ENCODE assay signal across 10 mouse cellular contexts in the genomic region with DNA sequence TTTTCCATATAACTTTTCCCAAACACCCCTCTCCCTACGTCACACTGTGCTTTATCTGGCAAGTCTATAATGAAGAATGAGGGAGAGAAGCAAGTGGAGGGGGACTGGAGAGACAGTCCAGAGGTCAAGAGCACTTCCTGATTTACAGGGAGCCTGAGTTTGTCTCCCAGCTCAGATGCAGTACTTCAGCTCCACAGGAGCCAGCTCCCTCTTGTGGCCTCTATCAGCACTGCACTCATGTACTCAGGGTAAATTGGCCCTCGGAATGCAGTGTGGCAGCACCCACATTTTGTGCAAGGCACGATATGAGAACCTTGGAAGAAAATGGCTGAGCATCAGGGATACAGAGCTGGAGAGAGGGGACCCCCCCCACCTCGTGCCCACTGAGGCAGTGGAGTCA. TPM values are rescaled to one million over a fixed set of nuclear protein-coding genes. Genes with fewer than 3 reads are reported as not detected.
DNase-seq lines count a peak whose midpoint lies in the region; ATAC-seq and TF ChIP-seq lines count a peak whose summit lies in the region.
"Had no signal": no experiment of that assay in that cellular context is flagged by ENCODE, and none has a peak within 500 bp of the region (broad histone marks: within the 10 kb centered on the region; RNA-seq: fewer than 3 reads in every experiment).

No protein-coding gene starts in this region.

- no peaks in the 10 kb centered on the region; the same call in 1 of the 2 replicates for H3K27me3 ChIP-seq in neural tube, embryonic 15.5 days (replicated peaks)
- H3K27me3 ChIP-seq in intestine, postnatal 0 days (replicated peaks; ENCODE audit: control insufficient read depth, insufficient read depth, low read length) = no peaks in the 10 kb centered on the region
- no peaks in the 10 kb centered on the region for H3K27me3 ChIP-seq in liver, postnatal 0 days (ENCODE audit: insufficient read depth, low read length)

- no peak overlapping the region for H3K9ac ChIP-seq in neural tube, embryonic 15.5 days (replicated peaks)
- no peak overlapping the region for H3K9ac ChIP-seq in intestine, postnatal 0 days (ENCODE audit: low read depth, low read length)
- no peak overlapping the region for H3K9ac ChIP-seq in liver, postnatal 0 days (replicated peaks)

- H3K9me3 ChIP-seq in neural tube, embryonic 15.5 days (replicated peaks) = no peaks in the 10 kb centered on the region
- no peaks in the 10 kb centered on the region for H3K9me3 ChIP-seq in intestine, postnatal 0 days (ENCODE audit: control insufficient read depth)
- no peaks in the 10 kb centered on the region for H3K9me3 ChIP-seq in liver, postnatal 0 days (ENCODE audit: low read length)

- TF ChIP-seq CTCF in intestine, postnatal 0 days (IDR thresholded peaks at IDR 0.05; ENCODE audit: low read depth) = peak; percentile 91
- peak; percentile 91 for TF ChIP-seq CTCF in liver, postnatal 0 days (IDR thresholded peaks at IDR 0.05; ENCODE audit: low read depth)

- no peak overlapping the region for H3K4me2 ChIP-seq in neural tube, embryonic 15.5 days
- no peak overlapping the region for H3K4me2 ChIP-seq in intestine, postnatal 0 days (replicated peaks; ENCODE audit: low read depth)
- no peak overlapping the region for H3K4me2 ChIP-seq in liver, postnatal 0 days (ENCODE audit: low read depth, low read length)

- no peak for ATAC-seq in neural tube, embryonic 15.5 days (ENCODE audit: low FRiP score)
- peak; percentile 56; the same call in 1 of the 2 replicates for ATAC-seq in intestine, postnatal 0 days
- ATAC-seq in liver, postnatal 0 days = peak; percentile 43; the same call in 1 of the 2 replicates

- H3K4me3 ChIP-seq in neural tube, embryonic 15.5 days (replicated peaks) = no peak overlapping the region
- no peak overlapping the region for H3K4me3 ChIP-seq in intestine, postnatal 0 days (ENCODE audit: low read depth, low read length)
- no peak overlapping the region for H3K4me3 ChIP-seq in liver, postnatal 0 days (ENCODE audit: low read depth, low read length)

- peak; percentile 54 to 61 for DNase-seq in adrenal gland, adult 18-20 months (ENCODE audit: low spot score in 2 of 2)
- DNase-seq in adrenal gland, adult 8-10 months = no peak
- DNase-seq in neural tube, embryonic 10.5 days (ENCODE audit: extremely low spot score, low spot score) = peak; percentile 68
- DNase-seq in cerebellum, postnatal 14 days = peak; percentile 75 to 84
- peak; percentile 74 for DNase-seq in liver, postnatal 0 days
- peak; percentile 84 to 87 for DNase-seq in right cerebral cortex, adult 2 months (ENCODE audit: low spot score in 2 of 2)

- H3K4me1 ChIP-seq in neural tube, embryonic 15.5 days = no peaks in the 10 kb centered on the region
- H3K4me1 ChIP-seq in intestine, postnatal 0 days (replicated peaks; ENCODE audit: control insufficient read depth, insufficient read depth, low read length) = no peaks in the 10 kb centered on the region
- no peaks in the 10 kb centered on the region for H3K4me1 ChIP-seq in liver, postnatal 0 days (ENCODE audit: insufficient read depth)

- no peaks in the 10 kb centered on the region for H3K36me3 ChIP-seq in neural tube, embryonic 15.5 days
- H3K36me3 ChIP-seq in intestine, postnatal 0 days (ENCODE audit: control insufficient read depth, insufficient read depth) = no peaks in the 10 kb centered on the region
- H3K36me3 ChIP-seq in liver, postnatal 0 days (replicated peaks; ENCODE audit: insufficient read depth, low read length) = no peaks in the 10 kb centered on the region

- H3K27ac ChIP-seq in neural tube, embryonic 15.5 days (replicated peaks) = no peak overlapping the region
- no peak overlapping the region for H3K27ac ChIP-seq in intestine, postnatal 0 days (ENCODE audit: low read depth, low read length)
- H3K27ac ChIP-seq in liver, postnatal 0 days (ENCODE audit: low read depth) = no peak overlapping the region

- 11% methylated on average over 4 of the region's 4 CpGs for WGBS in neural tube, embryonic 15.5 days
- WGBS in intestine, postnatal 0 days = 7% methylated on average over 4 of the region's 4 CpGs
- WGBS in liver, postnatal 0 days (ENCODE audit: insufficient replicate concordance) = 12% methylated on average over 4 of the region's 4 CpGs

- no peak for TF ChIP-seq EP300 in liver, postnatal 0 days (IDR thresholded peaks at IDR 0.05; ENCODE audit: low read depth)

RNA-seq across cellular contexts. Expression of gene Mtfp1, which starts 15.0 kb away (rescaled TPM):
- total RNA-seq in adrenal gland, adult 18-20 months (2021) = 10 to 100 TPM; 23.5 to 30.9 TPM
- 10 to 100 TPM; 17.5 to 21.4 (median 18.9) TPM for total RNA-seq in adrenal gland, adult 8-10 months (2022)
- 13.1 and 14.3 TPM in 2 replicates for polyA plus RNA-seq in neural tube, embryonic 15.5 days (2015; fragmentation: Nextera tagmentation; extraction: Ambion mirVana)
- polyA plus RNA-seq in intestine, postnatal 0 days (2015; fragmentation: Nextera tagmentation; extraction: Ambion mirVana) = 20.0 and 21.1 TPM in 2 replicates
- polyA plus RNA-seq in liver, postnatal 0 days (2015; fragmentation: Nextera tagmentation; extraction: Ambion mirVana) = 17.7 and 21.1 TPM in 2 replicates

RNA-seq across cellular contexts. Expression of gene Sec14l3, which starts 15.6 kb away (rescaled TPM):
- not detected for total RNA-seq in adrenal gland, adult 18-20 months (2021)
- under 1 TPM in 1 of 4 experiments, not detected in 3; 0.34 TPM for total RNA-seq in adrenal gland, adult 8-10 months (2022)
- 0.19 and 0.40 TPM in 2 replicates for polyA plus RNA-seq in neural tube, embryonic 15.5 days (2015; fragmentation: Nextera tagmentation; extraction: Ambion mirVana)
- polyA plus RNA-seq in intestine, postnatal 0 days (2015; fragmentation: Nextera tagmentation; extraction: Ambion mirVana) = not detected in 2 replicates
- polyA plus RNA-seq in liver, postnatal 0 days (2015; fragmentation: Nextera tagmentation; extraction: Ambion mirVana) = 0.11 TPM in 1 of 2 replicates, not detected in the other
- total RNA-seq: CH12.LX had no signal
- polyA plus RNA-seq: large intestine, adult 2 months had no signal

RNA-seq across cellular contexts. Expression of gene Sec14l2, which starts 43.0 kb away (rescaled TPM):
- 1 to 10 TPM; 1.5 to 1.7 TPM for total RNA-seq in adrenal gland, adult 18-20 months (2021)
- 1 to 10 TPM; 2.0 to 3.3 (median 2.4) TPM for total RNA-seq in adrenal gland, adult 8-10 months (2022)
- polyA plus RNA-seq in neural tube, embryonic 15.5 days (2015; fragmentation: Nextera tagmentation; extraction: Ambion mirVana) = 3.7 and 4.5 TPM in 2 replicates
- 7.6 and 8.4 TPM in 2 replicates for polyA plus RNA-seq in intestine, postnatal 0 days (2015; fragmentation: Nextera tagmentation; extraction: Ambion mirVana)
- 48.0 and 54.2 TPM in 2 replicates for polyA plus RNA-seq in liver, postnatal 0 days (2015; fragmentation: Nextera tagmentation; extraction: Ambion mirVana)

RNA-seq across cellular contexts. Expression of gene Sec14l4, which starts 49.0 kb away (rescaled TPM):
- total RNA-seq in adrenal gland, adult 18-20 months (2021) = 1 to 10 TPM; 5.6 to 6.5 TPM
- total RNA-seq in adrenal gland, adult 8-10 months (2022) = 1 to 10 TPM in 2 of 4 experiments, under 1 TPM in 1, not detected in 1; 0.59 to 5.1 (median 3.8) TPM
- 0.15 TPM in 1 of 2 replicates, not detected in the other for polyA plus RNA-seq in neural tube, embryonic 15.5 days (2015; fragmentation: Nextera tagmentation; extraction: Ambion mirVana)
- polyA plus RNA-seq in intestine, postnatal 0 days (2015; fragmentation: Nextera tagmentation; extraction: Ambion mirVana) = 0.05 and 0.13 TPM in 2 replicates
- 10.9 and 12.1 TPM in 2 replicates for polyA plus RNA-seq in liver, postnatal 0 days (2015; fragmentation: Nextera tagmentation; extraction: Ambion mirVana)

RNA-seq across cellular contexts. Expression of gene Rnf215, which starts 54.8 kb away (rescaled TPM):
- 10 to 100 TPM; 22.7 to 23.7 TPM for total RNA-seq in adrenal gland, adult 18-20 months (2021)
- total RNA-seq in adrenal gland, adult 8-10 months (2022) = 10 to 100 TPM; 28.2 to 38.2 (median 33.1) TPM
- 40.2 and 44.9 TPM in 2 replicates for polyA plus RNA-seq in neural tube, embryonic 15.5 days (2015; fragmentation: Nextera tagmentation; extraction: Ambion mirVana)
- polyA plus RNA-seq in intestine, postnatal 0 days (2015; fragmentation: Nextera tagmentation; extraction: Ambion mirVana) = 15.5 and 15.6 TPM in 2 replicates
- polyA plus RNA-seq in liver, postnatal 0 days (2015; fragmentation: Nextera tagmentation; extraction: Ambion mirVana) = 6.4 and 6.8 TPM in 2 replicates
